Mouse (Mus musculus) kidney, adult 8-10 months (tissue): ENCODE results near the gene Tnni1.
A peak's percentile ranks its signal among the peaks of the same experiment; 100 is the strongest.

Experiments used
- DNase-seq, 2 experiments: peaks; one replicate each; pipeline ENCODE4 v3.0.0; 2022

Gene Tnni1

GRCm38 (mm10) chr1:135811016-135811646 is 31.9 kb downstream of the Tnni1 start:
- DNase-seq = peak; percentile 87 to 94

GRCm38 (mm10) chr1:135812205-135812604 is 33.0 kb downstream of the Tnni1 start:
- no peak for DNase-seq

GRCm38 (mm10) chr1:135812618-135813017 is 33.4 kb downstream of the Tnni1 start:
- DNase-seq = no peak

- peak; percentile 37 to 45 for DNase-seq
These were observed 33.8 kb downstream of the Tnni1 start for GRCm38 (mm10) chr1:135813071-135813470.

- DNase-seq = peak; percentile 86 to 90
These were observed 34.6 kb downstream of the Tnni1 start for GRCm38 (mm10) chr1:135813687-135814395.

GRCm38 (mm10) chr1:135814531-135814930 is 35.3 kb downstream of the Tnni1 start:
- peak; percentile 39 to 48 for DNase-seq

GRCm38 (mm10) chr1:135817595-135817994 is 38.4 kb downstream of the Tnni1 start:
- no peak for DNase-seq

GRCm38 (mm10) chr1:135818481-135819086 is 39.4 kb downstream of the Tnni1 start, which contains the start of gene Lad1:
TSS of gene Lad1 (plus strand) at chr1:135818598.
- DNase-seq = peak; percentile 69 to 73

- DNase-seq = peak; percentile 36 to 45
These were observed 40.8 kb downstream of the Tnni1 start for GRCm38 (mm10) chr1:135820071-135820470.

GRCm38 (mm10) chr1:135820736-135821364 is 41.6 kb downstream of the Tnni1 start:
- DNase-seq = peak; percentile 89 to 91

- no peak for DNase-seq
These were observed 42.5 kb downstream of the Tnni1 start for GRCm38 (mm10) chr1:135821780-135822179.

- peak in 1 of 2 experiments; percentile 56 for DNase-seq
These were observed 49.7 kb downstream of the Tnni1 start for GRCm38 (mm10) chr1:135828918-135829317.

GRCm38 (mm10) chr1:135834206-135834859 is 55.1 kb downstream of the Tnni1 start:
- DNase-seq = no peak

- DNase-seq = no peak
These were observed 55.7 kb downstream of the Tnni1 start for GRCm38 (mm10) chr1:135834983-135835382.

GRCm38 (mm10) chr1:135835716-135836483 is 56.7 kb downstream of the Tnni1 start, which contains the start of gene Tnnt2:
TSS of gene Tnnt2 (plus strand) at chr1:135836354.
- DNase-seq = no peak

- DNase-seq = no peak
These were observed 59.4 kb downstream of the Tnni1 start for GRCm38 (mm10) chr1:135838626-135839025.

- no peak for DNase-seq
These were observed 59.8 kb downstream of the Tnni1 start for GRCm38 (mm10) chr1:135839065-135839464.

- no peak for DNase-seq
These were observed 61.6 kb downstream of the Tnni1 start for GRCm38 (mm10) chr1:135840675-135841395.

GRCm38 (mm10) chr1:135843519-135844262 is 64.5 kb downstream of the Tnni1 start:
- DNase-seq = no peak

- DNase-seq = no peak
These were observed 65.2 kb downstream of the Tnni1 start for GRCm38 (mm10) chr1:135844481-135844880.
